Mouse (Mus musculus) CH12.LX (cell line): Measurements from ENCODE around the gene Rnf181.

ENCODE experiments used
- EP300 ChIP-seq: IDR thresholded peaks from 2 replicates; pipeline ENCODE4 v1.6.1; 2011; ENCODE audit warnings: low read length, improper control_type of control experiment
- NELFE ChIP-seq: IDR thresholded peaks from 2 replicates; pipeline ENCODE4 v1.6.1; 2011; ENCODE audit warnings: low read depth, low read length, improper control_type of control experiment
- POLR2A ChIP-seq: IDR thresholded peaks from 2 replicates; pipeline ENCODE4 v1.6.1; 2011; ENCODE audit warnings: low read depth, mild to moderate bottlenecking, improper control_type of control experiment, low read length
- TBP ChIP-seq: conservative IDR thresholded peaks from 2 replicates; pipeline ENCODE4 v1.6.1; 2011; ENCODE audit warnings: low read depth, low read length, improper control_type of control experiment

- TF ChIP-seq TBP (no peak), POLR2A (no peak), NELFE (no peak), EP300 (no peak)
Observed at GRCm38 (mm10) chr6:72357164-72358079, 9.3 kb downstream of the Rnf181 start.
